Mouse (Mus musculus) activated CD4-positive, CD25-positive, alpha-beta regulatory T cell, adult 4 months (primary cell): ENCODE measurements around the gene Pear1. TPM values are rescaled to one million over a fixed set of nuclear protein-coding genes. Genes with fewer than 3 reads are reported as not detected.
A peak's percentile ranks its signal among the peaks of the same experiment; 100 is the strongest.

Experiments used
- ATAC-seq: one replicate; pipeline ENCODE4 v1.8.0; 2017
- polyA plus RNA-seq, 2 experiments: library from polyadenylated mRNA; unstranded; fragments of 100-300 nt; shearing (Covaris generic); gene quantifications; one replicate each; pipeline ENCODE4 v1.2.1; 2017

The Pear1 gene
- polyA plus RNA-seq, 2 experiments from 2014 or later, result 49.6 to 67.4 TPM

- ATAC-seq, result no peak
Observed at GRCm38 (mm10) chr3:87809322-87809962, 14.7 kb downstream of the Pear1 start.

GRCm38 (mm10) chr3:87804038-87804677 lies 19.9 kb downstream of the Pear1 start:
- peak; percentile 61 for ATAC-seq

GRCm38 (mm10) chr3:87801681-87802080 lies 22.4 kb downstream of the Pear1 start:
- ATAC-seq, result no peak

- no peak for ATAC-seq
Observed at GRCm38 (mm10) chr3:87796736-87797334, 27.3 kb downstream of the Pear1 start, which contains the start of gene Insrr. Gene Insrr, plus strand, starts transcription at chr3:87796951.

- ATAC-seq, result peak; percentile 52
Observed at GRCm38 (mm10) chr3:87795336-87796277, 28.5 kb downstream of the Pear1 start.

- no peak for ATAC-seq
Observed at GRCm38 (mm10) chr3:87794922-87795325, 29.2 kb downstream of the Pear1 start, which contains the start of gene Ntrk1. Gene Ntrk1, minus strand, starts transcription at chr3:87795162.

- ATAC-seq, result no peak
Observed at GRCm38 (mm10) chr3:87789768-87790167, 34.3 kb downstream of the Pear1 start.

- ATAC-seq, result no peak
Observed at GRCm38 (mm10) chr3:87789248-87789647, 34.9 kb downstream of the Pear1 start.

- ATAC-seq, result no peak
Observed at GRCm38 (mm10) chr3:87785626-87786214, 38.4 kb downstream of the Pear1 start.

GRCm38 (mm10) chr3:87785156-87785555 lies 39.0 kb downstream of the Pear1 start:
- no peak for ATAC-seq

GRCm38 (mm10) chr3:87783282-87784023 lies 40.7 kb downstream of the Pear1 start:
- no peak for ATAC-seq

GRCm38 (mm10) chr3:87779086-87779485 lies 45.0 kb downstream of the Pear1 start:
- no peak for ATAC-seq

- ATAC-seq, result no peak
Observed at GRCm38 (mm10) chr3:87778283-87778682, 45.8 kb downstream of the Pear1 start.

- ATAC-seq, result no peak
Observed at GRCm38 (mm10) chr3:87771088-87771487, 53.0 kb downstream of the Pear1 start.

- ATAC-seq, result peak; percentile 57
Observed at GRCm38 (mm10) chr3:87770280-87770679, 53.8 kb downstream of the Pear1 start.

- no peak for ATAC-seq
Observed at GRCm38 (mm10) chr3:87769506-87769905, 54.6 kb downstream of the Pear1 start.

- peak; percentile 21 for ATAC-seq
Observed at GRCm38 (mm10) chr3:87768844-87769243, 55.3 kb downstream of the Pear1 start.

GRCm38 (mm10) chr3:87768431-87768830 lies 55.7 kb downstream of the Pear1 start:
- ATAC-seq, result no peak

GRCm38 (mm10) chr3:87767764-87768163 lies 56.3 kb downstream of the Pear1 start:
- no peak for ATAC-seq

GRCm38 (mm10) chr3:87766284-87766667 lies 57.8 kb downstream of the Pear1 start:
- no peak for ATAC-seq

GRCm38 (mm10) chr3:87765631-87766283 lies 58.3 kb downstream of the Pear1 start:
- ATAC-seq, result no peak
